ENCODE assay signal across 7 mouse cellular contexts in the genomic region with DNA sequence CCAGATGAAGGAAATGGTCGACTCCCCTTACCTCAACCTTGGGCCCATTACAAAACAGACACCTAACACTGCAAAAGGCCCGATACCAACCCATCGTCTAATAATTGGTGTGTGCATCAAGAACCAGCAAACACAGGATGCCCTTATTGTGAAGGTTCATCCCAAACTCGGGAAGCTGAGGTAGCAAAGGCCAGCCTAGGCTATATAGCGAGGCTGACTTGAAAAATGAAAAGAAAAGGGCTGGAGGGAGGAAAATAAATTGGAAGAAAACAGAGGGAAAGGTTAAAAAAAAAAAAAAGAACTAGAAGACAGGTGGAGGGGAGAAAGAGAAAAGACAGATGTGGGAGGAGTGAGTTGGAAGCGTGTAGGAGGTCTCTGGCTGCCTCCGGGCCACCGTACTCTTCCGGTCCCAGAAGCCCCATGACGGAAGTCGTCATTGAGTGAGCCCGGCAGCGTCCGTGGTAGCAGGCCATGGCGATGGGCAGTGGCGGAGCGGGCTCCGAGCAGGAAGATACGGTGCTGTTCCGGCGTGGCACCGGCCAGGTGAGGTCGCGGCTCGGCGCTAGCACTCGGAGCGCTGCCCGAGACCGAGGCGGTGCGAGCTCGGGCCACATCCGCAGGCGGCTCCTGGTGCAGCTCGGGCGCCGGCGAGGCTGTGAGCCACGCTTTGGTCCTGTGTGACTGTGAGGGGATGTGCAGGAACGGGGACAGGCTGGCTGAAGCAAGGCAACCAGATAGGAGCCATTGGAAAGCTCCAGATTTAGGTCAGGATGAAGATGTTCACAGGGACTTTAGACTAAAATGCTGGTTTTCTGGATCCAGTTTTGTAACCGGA. TPM values are rescaled to one million over a fixed set of nuclear protein-coding genes. Genes with fewer than 3 reads are reported as not detected.
DNase-seq lines count a peak whose midpoint lies in the region; ATAC-seq lines count a peak whose summit lies in the region.

A gene (plus strand): TSS at position 430 of the 835 bp plus-strand sequence.

- no peaks in the 10 kb centered on the region; the same call in none of the 2 replicates for H3K36me3 ChIP-seq in intestine, embryonic 16.5 days (ENCODE audit: control insufficient read depth, insufficient read depth, low read length)
- H3K36me3 ChIP-seq in midbrain, embryonic 11.5 days (ENCODE audit: control insufficient read depth, insufficient read depth, low read length) = peaks cover 12% of the 10 kb centered on the region

- H3K9me3 ChIP-seq in intestine, embryonic 16.5 days (ENCODE audit: control insufficient read depth, low read length) = no peaks in the 10 kb centered on the region
- H3K9me3 ChIP-seq in midbrain, embryonic 11.5 days (ENCODE audit: control insufficient read depth, low read length) = no peaks in the 10 kb centered on the region

- H3K4me2 ChIP-seq in intestine, embryonic 16.5 days (ENCODE audit: low read depth, low read length) = peak within 1 kb of the TSS; percentile 68
- peak within 1 kb of the TSS; percentile 66 for H3K4me2 ChIP-seq in midbrain, embryonic 11.5 days

- H3K27me3 ChIP-seq in intestine, embryonic 16.5 days (replicated peaks; ENCODE audit: control insufficient read depth, insufficient read depth, low read length) = no peaks in the 10 kb centered on the region
- no peaks in the 10 kb centered on the region for H3K27me3 ChIP-seq in midbrain, embryonic 11.5 days (ENCODE audit: control insufficient read depth, insufficient read depth, low read length)

- peak within 1 kb of the TSS; percentile 88 for H3K9ac ChIP-seq in intestine, embryonic 16.5 days (ENCODE audit: low read depth, low read length)
- H3K9ac ChIP-seq in midbrain, embryonic 11.5 days (ENCODE audit: low read length) = peak within 1 kb of the TSS; percentile 86

- 4% methylated on average over 42 of the region's 42 CpGs for WGBS in intestine, embryonic 16.5 days
- 4% methylated on average over 42 of the region's 42 CpGs for WGBS in midbrain, embryonic 11.5 days

- ATAC-seq in intestine, embryonic 16.5 days = peak; percentile 98
- peak; percentile 97 for ATAC-seq in midbrain, embryonic 11.5 days (ENCODE audit: low FRiP score)

- peaks cover 9% of the 10 kb centered on the region for H3K4me1 ChIP-seq in intestine, embryonic 16.5 days (ENCODE audit: control insufficient read depth, insufficient read depth, low read length)
- peaks cover 7% of the 10 kb centered on the region for H3K4me1 ChIP-seq in midbrain, embryonic 11.5 days (ENCODE audit: control insufficient read depth, insufficient read depth, low read length)

- H3K27ac ChIP-seq in intestine, embryonic 16.5 days (ENCODE audit: low read length) = no peak within 1 kb of the TSS; the same call in 1 of the 2 replicates
- H3K27ac ChIP-seq in midbrain, embryonic 11.5 days (ENCODE audit: low read depth, low read length) = no peak within 1 kb of the TSS

- intact Hi-C loops in left cerebral cortex, postnatal 36 days (cut with DNase I) = loop anchor here (2.0 to 5.0 kb wide), 2 partner anchors 14 to 523 kb away; no protein-coding TSS in a partner anchor

- DNase-seq in adrenal gland, adult 8-10 months = peak; percentile 92
- DNase-seq in embryo, embryonic 9.5 days (ENCODE audit: extremely low spot score) = peak; percentile 84
- peak; percentile 82 to 90 for DNase-seq in gastrocnemius, postnatal 4 days (ENCODE audit: low spot score in 2 of 2)
- peak; percentile 97 to 98 for DNase-seq in left cerebral cortex, postnatal 36 days (ENCODE audit: low spot score in 2 of 2)
- DNase-seq in midbrain, embryonic 11.5 days (ENCODE audit: low spot score, missing footprints) = peak; percentile 98
- peak; percentile 90 for DNase-seq in skeletal muscle tissue, adult 2 months (ENCODE audit: low read depth, low spot score)

- peak within 1 kb of the TSS; percentile 91 for H3K4me3 ChIP-seq in intestine, embryonic 16.5 days (ENCODE audit: low read length)
- H3K4me3 ChIP-seq in midbrain, embryonic 11.5 days (ENCODE audit: low read depth, low read length) = peak within 1 kb of the TSS; percentile 96

RNA-seq across cellular contexts. Expression of the gene that starts here (rescaled TPM):
- total RNA-seq in adrenal gland, adult 8-10 months (2022) = 10 to 100 TPM; 27.5 to 48.1 (median 39.0) TPM
- total RNA-seq in gastrocnemius, postnatal 4 days (2021) = 10 to 100 TPM; 31.2 to 37.7 TPM
- 39.0 and 45.8 TPM in 2 replicates for polyA plus RNA-seq in intestine, embryonic 16.5 days (2015; fragmentation: Nextera tagmentation; extraction: Ambion mirVana)
- total RNA-seq in left cerebral cortex, postnatal 36 days (2021) = 10 to 100 TPM; 36.8 to 41.3 TPM
- polyA plus RNA-seq in midbrain, embryonic 11.5 days (2014; fragmentation: Nextera tagmentation; extraction: Ambion mirVana) = 84.4 and 86.8 TPM in 2 replicates
